Mouse (Mus musculus): ENCODE data around the gene Igdcc3. TPM values are rescaled to one million over a fixed set of nuclear protein-coding genes. Genes with fewer than 3 reads are reported as not detected.

Igdcc3 gene
- total RNA-seq (2021): under 1 TPM; 0.21 to 0.33 TPM
- long read RNA-seq, experiment 1: 0 reads
- long read RNA-seq, experiment 2, partial matches to known transcripts: 0 of 1 reads
- long read RNA-seq, experiment 2, other reads (novel, unspliced or antisense): 0 of 1 reads

DNA sequence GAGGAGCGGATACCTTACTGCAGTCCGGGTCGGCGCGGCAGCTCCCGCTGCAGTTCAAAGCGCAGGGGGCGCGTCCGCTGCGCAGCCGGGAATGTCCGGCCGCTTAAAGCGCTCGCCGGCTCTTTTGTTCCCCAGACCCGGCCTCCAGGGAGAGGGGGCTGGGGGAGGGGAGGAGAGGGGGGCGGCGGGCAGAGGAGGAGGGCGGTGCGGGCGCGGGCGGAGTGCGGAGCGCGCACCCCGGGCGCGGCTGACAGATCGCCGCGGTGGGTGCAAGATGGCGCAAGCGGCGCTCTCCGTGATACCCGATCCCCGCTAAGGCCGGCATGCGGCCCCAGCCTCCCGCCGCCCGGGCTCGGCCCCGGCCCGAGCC, at the start of gene Igdcc3:
Gene Igdcc3 (plus strand): TSS at position 254 of the 370 bp plus-strand sequence.
- no peak for DNase-seq

DNA sequence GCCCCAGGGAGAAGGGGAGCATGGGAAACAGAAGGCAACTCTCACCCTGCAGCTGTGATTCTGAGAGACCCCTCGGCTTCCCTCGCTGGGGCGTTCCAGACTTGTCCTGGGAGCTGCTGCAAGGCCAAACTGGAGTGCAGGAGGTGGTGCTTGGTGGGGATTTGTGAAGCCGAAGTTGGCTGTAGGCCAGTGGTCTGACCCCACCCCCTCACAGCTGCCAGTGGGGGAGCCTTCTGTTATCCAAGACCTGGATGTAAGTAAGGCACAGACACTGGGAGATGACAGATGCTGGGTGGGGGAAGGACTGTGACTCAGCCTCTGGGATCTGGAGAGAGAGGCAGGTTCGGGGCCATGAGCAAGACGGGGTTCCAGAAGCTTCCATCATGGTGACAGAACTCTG, 46.8 kb upstream of the Igdcc3 start:
- peak; percentile 80 for DNase-seq

DNA sequence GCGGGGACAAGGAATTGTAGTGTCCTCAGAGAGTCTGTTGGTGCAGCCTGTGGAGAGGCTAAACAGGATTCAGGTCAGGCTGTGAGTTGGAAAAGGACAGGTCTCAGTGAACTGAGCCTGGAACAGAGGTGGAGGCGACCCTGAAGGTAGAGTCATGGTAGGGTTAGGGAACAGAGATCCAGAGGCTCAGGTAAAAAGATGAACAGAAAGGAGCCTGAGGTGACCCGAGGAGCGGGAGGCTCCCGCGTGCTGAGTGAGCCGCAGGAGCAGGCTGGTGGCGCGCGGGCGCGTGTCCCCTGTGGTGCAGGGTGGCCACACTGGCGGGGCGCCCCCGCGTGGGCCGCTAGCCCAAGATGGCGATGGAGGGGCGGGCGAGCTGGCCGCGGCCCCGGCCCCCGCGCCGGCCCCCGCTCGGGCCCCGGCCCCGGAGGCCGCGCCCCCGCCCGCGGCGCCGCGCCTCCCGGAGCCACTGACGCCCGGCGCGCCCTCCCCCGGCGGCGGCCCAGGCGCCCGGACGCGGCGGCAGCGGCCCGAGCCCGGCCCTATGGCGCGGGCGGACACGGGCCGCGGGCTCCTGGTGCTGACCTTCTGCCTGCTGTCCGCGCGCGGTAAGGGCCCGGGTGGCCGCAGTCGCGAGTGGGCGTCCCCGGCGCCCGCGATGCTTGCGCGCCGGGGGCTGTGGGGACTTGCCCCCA, 39.9 kb upstream of the Igdcc3 start, which contains the start of gene Igdcc4:
Gene Igdcc4 (plus strand): TSS at position 496 of the 695 bp plus-strand sequence.
- DNase-seq: no peak

DNA sequence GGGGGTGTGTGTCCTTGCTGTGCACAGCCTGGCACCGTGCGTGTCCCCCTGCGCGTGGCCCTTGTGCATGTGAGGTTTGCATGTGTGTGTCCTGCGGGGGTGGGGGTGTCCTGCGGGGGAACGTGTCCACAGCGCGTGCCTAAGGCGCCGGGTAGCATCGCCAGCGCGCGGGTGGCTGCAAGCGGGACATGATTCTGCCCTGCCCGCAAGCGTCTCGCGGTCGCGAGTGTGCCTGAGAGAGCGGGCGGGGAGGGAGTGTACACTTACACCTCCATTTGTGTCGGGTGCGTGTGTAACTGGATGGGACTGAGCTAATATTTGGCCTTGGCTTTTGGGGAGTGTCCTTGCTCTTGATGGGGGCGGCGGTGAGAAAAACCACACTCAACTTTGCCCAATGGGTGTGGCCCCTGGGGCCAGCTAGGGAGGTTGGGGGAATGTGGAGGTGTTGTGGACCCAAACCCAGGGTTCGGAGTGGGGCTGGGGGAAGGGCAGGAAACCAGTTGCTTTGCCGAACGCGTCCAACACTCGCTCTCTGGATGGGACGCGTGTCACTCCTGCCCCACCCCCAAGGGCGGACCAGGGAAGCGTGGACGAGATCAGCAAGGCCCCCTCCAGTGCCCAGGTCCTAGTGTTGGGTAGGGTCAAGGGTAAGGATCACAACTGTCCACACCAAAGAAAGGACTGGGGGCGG, 39.2 kb upstream of the Igdcc3 start:
- peak; percentile 63 for DNase-seq

DNA sequence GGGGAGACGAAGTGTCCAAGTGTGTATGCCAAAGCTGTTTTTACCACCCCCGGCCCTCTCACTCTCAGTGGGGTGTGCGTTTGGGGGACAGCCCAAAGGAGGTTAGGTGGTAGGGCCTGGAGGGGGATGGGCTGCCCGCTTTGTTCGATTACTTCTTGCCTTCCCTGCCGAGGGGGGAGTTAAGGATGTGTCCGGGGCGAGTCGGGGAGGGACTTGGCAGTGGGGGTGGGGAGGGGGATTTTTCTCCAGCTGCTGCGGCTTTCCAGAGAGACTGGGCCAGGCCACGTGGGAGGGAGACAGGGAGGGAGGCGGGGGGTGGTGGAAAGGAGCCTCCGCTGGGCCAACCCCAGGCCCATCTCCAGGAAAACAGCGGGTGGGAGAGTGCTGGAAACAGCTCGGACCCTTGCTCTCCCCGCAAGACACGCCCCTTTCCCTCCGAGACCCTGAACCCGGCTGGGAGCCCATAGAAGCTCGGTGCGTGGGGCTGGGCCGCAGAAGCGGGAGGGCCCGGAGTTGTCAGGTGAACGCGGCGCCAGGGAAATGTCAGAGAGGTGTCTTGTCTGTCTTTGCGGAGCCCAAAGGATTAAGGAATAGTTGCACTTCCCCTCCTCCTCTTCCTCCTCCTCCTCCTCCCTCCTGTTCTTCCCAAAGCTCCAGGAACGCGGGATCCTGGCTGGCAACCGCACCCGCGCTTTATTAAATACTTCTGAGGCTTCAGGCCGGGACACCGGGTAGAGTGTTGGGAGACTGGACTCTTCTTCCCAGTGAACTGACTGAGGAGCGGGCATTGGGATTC, 38.4 kb upstream of the Igdcc3 start:
- peak; percentile 43 for DNase-seq

DNA sequence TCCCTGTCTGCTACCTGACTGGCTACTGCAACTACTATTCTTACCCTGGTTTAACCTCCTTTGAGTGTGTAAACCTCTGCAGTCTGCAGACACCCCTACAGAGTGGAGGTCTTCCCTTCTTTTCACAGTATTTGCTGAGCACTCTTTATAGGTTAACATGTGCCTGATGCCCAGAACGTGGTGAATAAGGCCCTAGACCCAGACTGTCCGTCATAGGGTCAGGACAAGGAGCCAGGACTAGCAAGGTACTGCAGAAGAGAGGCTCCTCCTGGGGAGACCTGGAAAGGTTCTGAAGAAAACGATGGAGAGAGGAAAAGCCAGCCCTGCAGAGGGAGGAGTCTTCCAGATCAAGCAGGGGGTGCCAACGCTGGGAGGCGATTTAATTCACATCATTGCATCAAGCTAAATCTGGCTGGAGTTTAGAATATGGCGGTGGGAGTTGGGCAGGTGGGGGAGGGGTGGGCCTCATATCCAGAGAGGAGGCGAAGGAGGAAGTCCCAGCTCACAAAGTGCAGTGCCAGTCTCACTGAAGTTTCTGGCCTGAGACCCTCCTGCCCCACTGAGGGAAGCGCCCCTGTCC, 37.7 kb upstream of the Igdcc3 start:
- DNase-seq: no peak

DNA sequence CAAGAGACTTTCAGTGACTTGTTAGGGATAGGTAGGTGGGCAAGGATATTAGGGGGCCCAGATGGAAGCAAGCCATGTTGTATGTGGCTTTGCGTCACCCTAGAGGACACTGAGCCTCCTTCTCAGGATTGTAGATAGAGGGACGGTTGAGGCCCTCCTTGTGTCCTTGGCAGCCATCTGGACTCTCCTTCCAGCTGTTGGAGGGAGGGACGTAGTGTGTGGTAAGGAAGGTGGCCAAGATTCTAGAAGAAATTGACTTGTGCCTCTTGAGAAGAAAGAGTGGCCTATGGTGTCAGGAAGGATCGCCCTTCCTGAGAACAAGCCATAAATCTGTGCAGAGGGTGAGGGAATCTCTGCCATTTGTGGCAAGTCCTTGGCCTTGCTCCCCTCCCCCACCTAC, 34.2 kb upstream of the Igdcc3 start:
- no peak for DNase-seq

DNA sequence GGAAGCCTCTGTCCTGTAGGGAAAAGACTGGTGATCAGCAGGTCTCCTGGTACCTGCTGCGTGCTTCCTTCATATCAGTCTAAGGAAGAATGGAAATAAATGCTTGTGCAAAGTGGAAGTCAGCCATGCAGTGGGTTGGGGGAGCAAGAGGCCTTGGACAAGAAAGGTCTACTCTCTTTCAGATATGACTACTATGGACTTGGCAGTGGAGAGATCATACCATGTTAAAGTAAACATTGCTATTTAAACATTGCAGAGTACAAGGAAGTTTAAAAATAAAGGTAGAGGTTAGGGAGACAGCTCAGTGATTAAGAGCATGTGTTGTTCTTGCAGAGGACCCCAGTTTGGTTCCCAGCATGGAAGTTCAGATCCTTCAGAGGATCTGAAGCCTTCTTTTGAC, 33.1 kb upstream of the Igdcc3 start:
- no peak for DNase-seq

DNA sequence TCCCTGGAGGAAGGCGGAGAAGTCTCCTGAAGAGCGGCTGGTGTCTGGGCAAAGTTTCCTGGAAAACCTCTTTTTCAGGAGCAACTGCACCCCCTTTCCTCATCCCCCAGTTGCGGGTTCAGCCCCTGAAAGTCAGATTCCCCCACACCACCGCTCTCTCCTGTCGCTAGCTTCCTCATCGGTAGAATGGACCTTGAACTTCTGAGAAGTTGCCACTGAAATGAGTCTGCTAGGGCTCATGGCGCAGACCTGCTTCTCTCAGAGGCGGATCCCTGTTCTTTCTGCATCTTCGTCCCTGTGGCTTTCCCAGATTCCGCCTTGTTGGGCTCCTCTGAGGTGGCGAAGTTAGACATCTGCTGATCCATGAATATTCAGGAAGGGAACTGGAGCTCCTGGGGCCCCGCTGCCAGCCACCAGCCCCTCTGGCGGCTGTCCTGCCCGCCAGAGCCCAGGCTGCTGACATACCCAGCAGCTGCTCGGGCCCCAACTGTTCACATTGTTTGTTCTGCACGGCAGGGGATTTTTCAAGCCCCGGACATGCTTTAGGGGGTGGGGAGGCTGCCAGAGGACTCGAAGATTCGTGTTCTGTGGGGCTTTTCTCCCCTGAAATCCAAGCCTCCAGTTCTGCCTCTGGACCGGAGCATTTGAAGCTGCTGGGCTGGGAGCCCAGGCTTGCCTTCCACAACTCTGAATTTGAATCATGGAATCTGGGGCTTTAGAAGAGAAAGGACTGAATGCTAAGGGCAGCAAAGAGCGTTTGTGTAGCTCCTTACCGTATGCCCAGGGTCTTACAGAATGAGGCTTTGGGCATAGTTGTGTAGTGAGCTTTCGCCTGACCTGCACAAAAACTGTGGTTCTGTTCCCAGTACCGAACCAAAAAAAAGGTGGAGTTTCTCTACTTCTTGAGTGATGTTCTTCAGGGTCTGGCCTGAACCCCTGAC, 31.6 kb upstream of the Igdcc3 start:
- peak; percentile 61 for DNase-seq

DNA sequence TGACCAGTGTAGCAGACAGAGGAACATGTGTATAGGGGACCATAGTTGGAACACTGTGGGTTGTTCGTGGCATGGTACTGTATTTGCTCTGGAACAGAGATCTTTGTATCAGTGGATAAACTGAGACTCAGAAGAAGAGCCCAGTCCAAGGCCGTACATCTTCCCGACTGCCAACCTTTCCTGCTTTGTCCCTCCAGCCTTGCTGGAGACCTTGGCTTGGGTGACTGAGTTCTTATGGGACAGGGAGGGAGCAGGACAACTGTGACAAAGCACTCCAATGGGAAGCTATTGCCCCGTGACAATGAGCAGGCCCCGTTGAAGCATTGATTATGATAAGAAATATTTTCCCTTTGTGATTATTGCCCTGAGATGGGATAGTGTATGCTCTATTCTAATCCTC, 29.3 kb upstream of the Igdcc3 start:
- DNase-seq: no peak

DNA sequence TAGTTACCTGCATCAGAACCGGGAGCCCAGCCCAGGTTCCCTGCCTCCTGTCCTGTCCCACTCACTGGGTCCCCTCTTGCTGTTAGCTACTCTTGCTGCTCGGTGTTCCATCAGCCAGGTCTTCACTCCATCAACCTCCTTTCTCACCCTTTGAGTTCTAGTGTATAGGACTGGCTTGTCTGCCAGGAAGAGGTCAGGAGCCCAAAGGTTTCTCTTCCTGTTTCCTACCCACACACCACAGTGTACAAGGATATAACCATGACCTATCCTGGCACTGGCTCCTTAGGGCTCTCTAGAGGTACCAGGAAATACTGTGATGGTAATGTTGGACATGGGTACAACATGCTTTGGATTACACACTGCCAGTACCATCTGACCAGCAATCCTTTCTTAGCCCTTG, 27.3 kb upstream of the Igdcc3 start:
- no peak for DNase-seq

DNA sequence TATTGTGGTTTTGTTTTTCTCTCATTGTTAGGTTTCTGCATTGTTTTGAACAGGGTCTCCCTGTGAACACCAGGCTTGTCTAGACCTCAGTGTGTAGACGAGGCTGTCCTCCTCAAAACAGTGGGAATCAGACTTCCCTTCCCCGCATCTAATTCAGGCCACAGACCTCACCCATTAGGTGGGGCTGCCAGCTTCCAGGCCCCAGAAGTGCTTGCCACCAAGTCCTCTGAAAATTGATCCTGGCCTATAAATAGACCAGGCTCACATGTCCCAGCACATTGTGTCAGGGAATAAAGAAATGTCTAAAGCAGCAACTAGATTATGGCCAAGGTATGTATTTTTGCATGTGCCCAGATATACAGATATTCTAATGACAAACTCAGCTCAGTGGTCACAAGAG, 25.1 kb upstream of the Igdcc3 start:
- DNase-seq: no peak

DNA sequence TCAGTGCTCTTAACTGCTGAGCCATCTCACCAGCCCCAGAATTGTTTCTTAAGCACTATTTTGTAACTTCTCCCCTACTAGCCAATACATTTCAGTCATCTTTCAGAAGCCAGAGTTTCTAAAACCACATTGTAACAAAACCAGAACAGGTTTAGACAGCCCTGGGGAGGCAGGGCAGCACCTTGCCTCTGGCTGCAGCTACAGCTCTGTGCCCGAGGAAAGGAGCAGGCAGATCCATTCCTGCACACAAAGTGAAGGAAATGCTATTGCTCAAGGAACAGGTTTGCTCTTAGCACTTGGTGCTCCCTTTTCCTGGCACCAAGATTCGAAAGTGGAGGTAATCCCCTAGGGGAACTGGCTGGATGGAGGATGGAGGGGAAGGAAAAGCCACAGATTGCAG, 23.5 kb upstream of the Igdcc3 start:
- no peak for DNase-seq

DNA sequence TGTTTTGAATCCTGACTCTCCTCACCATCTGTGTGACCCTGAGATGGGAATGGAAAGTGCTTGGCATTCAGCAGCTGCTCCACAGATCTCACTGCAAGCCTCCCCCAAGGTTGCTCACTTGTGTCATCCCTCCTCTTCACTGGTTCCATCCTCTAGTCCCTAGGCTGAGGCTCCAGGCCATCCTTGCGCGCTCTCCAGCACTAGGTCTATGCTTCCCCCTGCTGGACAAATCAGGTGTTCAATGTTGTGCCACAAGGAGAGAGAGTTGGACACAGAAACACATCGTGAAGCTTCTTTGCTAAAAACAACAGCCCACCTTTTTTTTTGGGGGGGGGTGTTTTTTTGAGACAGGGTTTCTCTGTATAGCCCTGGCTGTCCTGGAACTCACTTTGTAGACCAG, 20.1 kb upstream of the Igdcc3 start:
- DNase-seq: peak; percentile 48

DNA sequence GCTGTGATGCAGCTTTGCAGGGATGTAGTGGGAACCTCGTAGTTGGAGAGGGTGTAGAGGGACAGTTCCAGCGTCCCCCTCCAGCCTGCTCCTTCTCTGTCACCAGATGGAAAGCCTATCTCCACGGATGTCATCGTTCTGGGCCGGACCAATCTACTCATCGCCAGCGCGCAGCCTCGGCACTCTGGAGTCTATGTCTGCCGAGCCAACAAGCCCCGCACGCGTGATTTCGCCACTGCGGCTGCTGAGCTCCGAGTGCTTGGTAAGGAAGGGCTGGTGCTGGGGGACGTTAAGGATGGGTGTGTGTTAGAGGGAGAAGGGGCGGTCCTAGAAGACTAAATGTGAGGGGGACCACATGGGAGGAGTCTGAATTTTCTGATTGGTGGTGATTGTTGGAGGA, 18.4 kb upstream of the Igdcc3 start:
- no peak for DNase-seq

DNA sequence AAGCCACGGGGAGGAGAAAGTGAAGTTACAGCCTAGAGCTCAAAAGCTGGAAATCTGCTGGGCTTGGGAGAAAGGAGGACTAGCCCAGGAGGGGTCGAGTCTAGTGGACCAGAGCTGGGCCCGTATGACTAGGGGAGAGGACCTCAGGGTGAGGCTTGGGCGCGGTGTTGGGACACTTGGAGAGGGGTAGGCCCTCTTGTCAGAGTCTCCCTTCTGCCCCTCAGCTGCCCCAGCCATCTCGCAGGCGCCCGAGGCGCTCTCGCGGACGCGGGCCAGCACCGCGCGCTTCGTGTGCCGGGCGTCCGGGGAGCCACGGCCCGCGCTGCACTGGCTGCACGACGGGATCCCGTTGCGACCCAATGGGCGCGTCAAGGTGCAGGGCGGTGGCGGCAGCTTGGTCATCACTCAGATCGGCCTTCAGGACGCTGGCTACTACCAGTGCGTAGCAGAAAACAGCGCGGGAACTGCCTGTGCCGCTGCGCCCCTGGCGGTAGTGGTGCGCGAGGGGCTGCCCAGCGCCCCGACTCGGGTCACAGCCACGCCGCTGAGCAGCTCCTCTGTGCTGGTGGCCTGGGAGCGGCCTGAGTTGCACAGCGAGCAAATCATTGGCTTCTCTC, 17.3 kb upstream of the Igdcc3 start:
- no peak for DNase-seq

DNA sequence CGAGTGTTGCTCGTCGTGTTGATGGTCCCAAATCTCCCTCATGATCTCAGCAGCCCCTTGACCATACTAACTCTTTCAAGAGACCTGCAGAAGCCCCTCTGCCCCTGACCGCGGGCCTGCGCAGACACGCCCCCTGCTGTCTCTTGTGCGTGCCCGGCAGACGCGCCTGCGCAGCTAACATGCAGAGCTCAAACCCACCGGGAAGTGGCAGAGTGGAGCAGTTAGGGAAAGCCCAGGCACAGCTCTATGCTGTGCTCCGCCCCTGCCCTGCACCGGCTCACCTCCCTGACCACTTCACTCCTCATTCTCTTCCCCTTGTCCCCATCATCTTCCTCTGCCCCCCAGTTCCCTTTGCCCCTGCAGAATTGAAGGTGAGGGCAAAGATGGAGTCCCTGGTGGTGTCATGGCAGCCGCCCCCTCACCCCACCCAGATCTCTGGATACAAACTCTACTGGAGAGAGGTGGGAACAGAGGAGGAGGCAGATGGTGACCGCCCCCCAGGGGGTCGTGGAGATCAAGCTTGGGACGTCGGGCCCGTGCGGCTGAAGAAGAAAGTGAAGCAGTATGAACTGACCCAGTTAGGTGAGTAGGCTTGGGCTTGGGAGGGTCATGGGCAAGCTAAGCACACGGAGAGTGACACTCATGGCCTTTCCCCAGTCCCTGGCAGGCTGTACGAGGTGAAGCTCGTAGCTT, 12.7 kb upstream of the Igdcc3 start:
- DNase-seq: no peak

DNA sequence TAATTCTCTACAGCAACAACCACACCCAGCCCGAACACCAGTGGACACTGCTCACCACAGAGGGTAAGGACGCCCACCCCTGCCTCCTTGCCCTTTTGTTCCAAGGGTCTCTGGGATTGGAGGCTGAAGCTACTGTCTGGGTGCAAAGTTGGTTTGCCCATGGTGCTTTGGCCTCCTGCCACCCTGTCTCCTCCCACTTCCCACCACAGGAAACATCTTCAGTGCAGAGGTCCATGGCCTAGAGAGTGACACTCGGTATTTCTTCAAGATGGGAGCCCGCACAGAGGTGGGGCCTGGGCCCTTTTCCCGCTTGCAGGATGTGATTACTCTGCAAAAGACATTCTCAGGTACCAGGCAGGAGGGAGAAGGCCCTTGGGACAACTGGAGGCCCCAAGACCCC, 9.3 kb upstream of the Igdcc3 start:
- DNase-seq: no peak

DNA sequence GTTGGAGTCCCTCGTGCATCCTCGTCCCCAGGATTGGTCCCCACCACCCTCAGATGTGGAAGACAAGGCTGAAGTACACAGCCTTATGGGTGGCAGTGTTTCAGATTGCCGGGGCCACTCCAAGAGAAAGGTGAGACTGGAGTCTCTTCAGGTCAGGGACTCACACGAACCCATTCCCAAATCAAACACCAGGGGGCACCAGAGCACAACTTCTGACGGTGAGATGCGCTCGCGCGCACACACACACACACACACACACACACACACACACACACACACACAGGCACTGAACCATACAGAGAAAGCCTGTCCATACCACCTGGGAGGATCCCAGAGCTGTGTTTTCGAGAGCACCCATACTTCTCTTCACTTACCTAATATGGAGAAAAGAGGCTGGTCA, 7.2 kb upstream of the Igdcc3 start:
- no peak for DNase-seq

DNA sequence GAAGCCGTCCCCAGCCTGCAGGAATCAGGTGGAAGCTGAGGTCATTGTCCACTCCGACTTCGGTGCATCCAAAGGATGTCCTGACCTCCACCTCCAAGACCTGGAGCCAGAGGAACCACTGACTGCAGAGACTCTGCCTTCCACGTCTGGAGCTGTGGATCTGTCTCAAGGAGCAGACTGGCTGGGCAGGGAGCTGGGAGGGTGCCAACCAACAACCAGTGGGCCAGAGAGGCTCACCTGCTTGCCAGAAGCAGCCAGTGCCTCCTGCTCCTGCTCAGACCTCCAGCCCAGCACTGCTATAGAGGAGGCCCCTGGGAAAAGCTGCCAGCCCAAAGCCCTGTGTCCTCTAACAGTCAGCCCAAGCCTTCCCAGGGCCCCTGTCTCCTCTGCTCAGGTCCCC, 5.9 kb upstream of the Igdcc3 start:
- no peak for DNase-seq

Measured in gastrocnemius, postnatal 25 days (tissue).